8 mouse cellular contexts compared by ENCODE assay signal in genomic region chr13:69739759-69740135, GRCm38 (mm10). TPM values are rescaled to one million over a fixed set of nuclear protein-coding genes. Genes with fewer than 3 reads are reported as not detected.
A peak's percentile ranks its signal among the peaks of the same experiment; 100 is the strongest.
DNase-seq lines count a peak whose midpoint lies in the region; ATAC-seq and TF ChIP-seq lines count a peak whose summit lies in the region.

TSS of gene Ube2ql1 (minus strand) at chr13:69739889.

- peaks cover 44% of the 10 kb centered on the region for H3K27me3 ChIP-seq in C2C12 (ENCODE audit: control insufficient read depth, insufficient read depth, insufficient read length)
- peaks cover 36% of the 10 kb centered on the region for H3K27me3 ChIP-seq in forebrain, embryonic 13.5 days
- H3K27me3 ChIP-seq in heart, embryonic 16.5 days (ENCODE audit: control insufficient read depth, insufficient read depth, low read length) = peaks cover 48% of the 10 kb centered on the region
- H3K27me3 ChIP-seq in midbrain, postnatal 0 days (ENCODE audit: insufficient read depth, low read length) = no peaks in the 10 kb centered on the region

- no peaks in the 10 kb centered on the region for H3K36me3 ChIP-seq in C2C12 (ENCODE audit: control insufficient read depth, insufficient read depth)
- peaks cover 4% of the 10 kb centered on the region; the same call in 1 of the 2 replicates for H3K36me3 ChIP-seq in forebrain, embryonic 13.5 days (ENCODE audit: poor library complexity, severe bottlenecking)
- H3K36me3 ChIP-seq in heart, embryonic 16.5 days (ENCODE audit: control insufficient read depth, insufficient read depth) = no peaks in the 10 kb centered on the region
- H3K36me3 ChIP-seq in midbrain, postnatal 0 days (ENCODE audit: insufficient read depth, low read length) = no peaks in the 10 kb centered on the region

- no peak within 1 kb of the TSS for H3K4me3 ChIP-seq in C2C12 (ENCODE audit: insufficient read depth, poor library complexity, severe bottlenecking)
- peak within 1 kb of the TSS; percentile 82 for H3K4me3 ChIP-seq in forebrain, embryonic 13.5 days
- H3K4me3 ChIP-seq in heart, embryonic 16.5 days (ENCODE audit: low read length) = peak within 1 kb of the TSS; percentile 70
- peak within 1 kb of the TSS; percentile 85 for H3K4me3 ChIP-seq in midbrain, postnatal 0 days (ENCODE audit: low read depth, low read length)

- peak within 1 kb of the TSS; percentile 89 for H3K9ac ChIP-seq in forebrain, embryonic 13.5 days
- peak within 1 kb of the TSS; percentile 74 for H3K9ac ChIP-seq in heart, embryonic 16.5 days (ENCODE audit: low read length)
- H3K9ac ChIP-seq in midbrain, postnatal 0 days (replicated peaks; ENCODE audit: low read length, poor library complexity, severe bottlenecking) = peak within 1 kb of the TSS; percentile 91

- H3K9me3 ChIP-seq in forebrain, embryonic 13.5 days (replicated peaks) = no peaks in the 10 kb centered on the region
- H3K9me3 ChIP-seq in heart, embryonic 16.5 days (replicated peaks; ENCODE audit: control insufficient read depth, low read length) = no peaks in the 10 kb centered on the region
- H3K9me3 ChIP-seq in midbrain, postnatal 0 days (ENCODE audit: low read length) = no peaks in the 10 kb centered on the region

- H3K79me3 ChIP-seq in C2C12 (ENCODE audit: low read depth) = no peaks in the 10 kb centered on the region

- peaks cover 42% of the 10 kb centered on the region for H3K4me1 ChIP-seq in forebrain, embryonic 13.5 days
- H3K4me1 ChIP-seq in heart, embryonic 16.5 days (ENCODE audit: control insufficient read depth, insufficient read depth, low read length) = peaks cover 11% of the 10 kb centered on the region; the same call in 1 of the 2 replicates
- H3K4me1 ChIP-seq in midbrain, postnatal 0 days (ENCODE audit: insufficient read depth, low read length) = peaks cover 14% of the 10 kb centered on the region

- peak within 1 kb of the TSS; percentile 74 for H3K4me2 ChIP-seq in forebrain, embryonic 13.5 days
- peak within 1 kb of the TSS; percentile 96 for H3K4me2 ChIP-seq in heart, embryonic 16.5 days (ENCODE audit: low read depth, low read length)
- H3K4me2 ChIP-seq in midbrain, postnatal 0 days (ENCODE audit: low read depth, low read length, poor library complexity, severe bottlenecking) = peak within 1 kb of the TSS; percentile 82

- peak; percentile 97 for ATAC-seq in forebrain, embryonic 13.5 days
- ATAC-seq in heart, embryonic 16.5 days (replicated peaks; ENCODE audit: extremely low read depth, insufficient read depth, low FRiP score) = peak; percentile 94
- peak; percentile 94 for ATAC-seq in midbrain, postnatal 0 days (ENCODE audit: low FRiP score)

- DNase-seq in c-Kit-positive CD71-negative TER-119-negative erythroid progenitor cells, embryonic 14.5 days (ENCODE audit: low read depth) = peak; percentile 40
- peak; percentile 92 for DNase-seq in kidney, postnatal 10 days
- peak; percentile 78 for DNase-seq in liver
- DNase-seq in midbrain, postnatal 0 days (ENCODE audit: low spot score) = peak; percentile 95
- DNase-seq in spleen, postnatal 36 days (ENCODE audit: low spot score in 2 of 2) = peak; percentile 4 to 35

- under 1% methylated on average over 36 of the region's 46 CpGs for WGBS in forebrain, embryonic 13.5 days
- under 1% methylated on average over 45 of the region's 46 CpGs for WGBS in heart, embryonic 16.5 days
- under 1% methylated on average over 39 of the region's 46 CpGs for WGBS in midbrain, postnatal 0 days

- peak; percentile 82 for TF ChIP-seq CTCF in C2C12 (IDR thresholded peaks at IDR 0.05; ENCODE audit: control insufficient read depth, insufficient read depth, insufficient read length)
- peak; percentile 89 for TF ChIP-seq CTCF in midbrain, postnatal 0 days (IDR thresholded peaks at IDR 0.05)

- H3K27ac ChIP-seq in forebrain, embryonic 13.5 days = peak within 1 kb of the TSS; percentile 93
- no peak within 1 kb of the TSS for H3K27ac ChIP-seq in heart, embryonic 16.5 days (ENCODE audit: low read length)
- H3K27ac ChIP-seq in midbrain, postnatal 0 days (ENCODE audit: low read depth, low read length) = peak within 1 kb of the TSS; percentile 91

- H3ac ChIP-seq in C2C12 (ENCODE audit: control insufficient read depth, insufficient read length, low read depth) = peak within 1 kb of the TSS; percentile 3

- H3K79me2 ChIP-seq in C2C12 (ENCODE audit: control insufficient read depth, insufficient read depth) = no peaks in the 10 kb centered on the region

TF ChIP-seq in C2C12, 6 proteins besides CTCF, POLR2A, EP300 and RAD21:
- TF ChIP-seq CEBPB (IDR thresholded peaks at IDR 0.05; ENCODE audit: low read depth) = no peak

RNA-seq across cellular contexts. Expression of gene Ube2ql1, which starts in this region (rescaled TPM):
- 0.13 TPM for polyA plus RNA-seq in C2C12 (2012; fragmentation: generic; extraction: Trizol)
- polyA plus RNA-seq in forebrain, embryonic 13.5 days (2015; fragmentation: Nextera tagmentation; extraction: Ambion mirVana) = 10.5 and 11.4 TPM in 2 replicates
- 0.44 and 0.66 TPM in 2 replicates for polyA plus RNA-seq in heart, embryonic 16.5 days (2015; fragmentation: Nextera tagmentation; extraction: Ambion mirVana)
- 145 and 157 TPM in 2 replicates for total RNA-seq in midbrain, postnatal 0 days (2014; rRNA removed)
- polyA plus RNA-seq in midbrain, postnatal 0 days (2015; fragmentation: Nextera tagmentation; extraction: Ambion mirVana) = 25.1 and 25.8 TPM in 2 replicates

Comparison
In these comparisons a context has a peak if more than half of its experiments do, and no peak if none do; other contexts are left out.
1. Peak in ATAC-seq, H3K4me3 ChIP-seq, H3K9ac ChIP-seq and H3K4me2 ChIP-seq in heart, embryonic 16.5 days; RNA of the gene not detected or under 1 TPM.
2. DNase-seq: peak in every context shown above with its lines; median percentile 95 in midbrain, postnatal 0 days; 92 in kidney, postnatal 10 days; 78 in liver; 40 in c-Kit-positive CD71-negative TER-119-negative erythroid progenitor cells, embryonic 14.5 days; 20 in spleen, postnatal 36 days.